Comparison of ENCODE assay signal across 29 mouse cellular contexts in the genomic region with DNA sequence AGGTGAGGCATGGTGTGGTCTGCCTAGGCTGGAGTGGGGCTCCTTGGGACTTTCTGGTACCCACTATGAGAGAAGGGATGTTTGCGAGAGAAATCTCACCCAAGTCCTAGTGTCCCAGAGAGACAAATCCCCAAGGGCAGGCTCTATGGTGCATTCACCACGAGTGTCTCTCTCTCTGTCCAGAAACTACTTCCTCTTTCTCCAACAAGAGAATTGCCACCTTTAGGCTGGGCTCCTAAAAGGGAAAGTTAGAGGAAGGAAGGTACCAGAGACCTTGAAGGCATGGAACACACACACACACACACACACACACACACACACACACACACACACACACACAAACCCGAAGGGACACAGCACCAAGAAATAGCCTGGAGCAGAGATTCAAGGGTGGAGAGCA. TPM values are rescaled to one million over a fixed set of nuclear protein-coding genes. Genes with fewer than 3 reads are reported as not detected.
DNase-seq lines count a peak whose midpoint lies in the region; ATAC-seq and TF ChIP-seq lines count a peak whose summit lies in the region.
"Had no signal": no experiment of that assay in that cellular context is flagged by ENCODE, and none has a peak within 500 bp of the region (broad histone marks: within the 10 kb centered on the region; RNA-seq: fewer than 3 reads in every experiment).

No protein-coding gene starts in this region.

- H3K4me1 ChIP-seq in megakaryocyte, embryonic 14.5 days = peaks cover 55% of the 10 kb centered on the region

- peak; percentile 10; the same call in 1 of the 2 replicates for ATAC-seq in common myeloid progenitor, adult 5-6 weeks (replicated peaks; ENCODE audit: low read depth, poor library complexity, severe bottlenecking)
- ATAC-seq: activated CD4-positive, CD25-positive, alpha-beta regulatory T cell, adult 4 months; forebrain, embryonic 14.5 days; forebrain, postnatal 0 days; hindbrain, embryonic 16.5 days had no signal

- no peaks in the 10 kb centered on the region for H3K36me3 ChIP-seq in megakaryocyte, embryonic 14.5 days (replicated peaks; ENCODE audit: low read length)
- H3K36me3 ChIP-seq: embryonic facial prominence, embryonic 12.5 days; embryonic facial prominence, embryonic 15.5 days; G1E; heart, embryonic 12.5 days; heart, embryonic 15.5 days; hindbrain, embryonic 10.5 days; hindbrain, embryonic 13.5 days had no signal

- no peak overlapping the region for H3K4me3 ChIP-seq in layer of hippocampus, adult 2 months
- peak overlapping the region; percentile 56 for H3K4me3 ChIP-seq in megakaryocyte, embryonic 14.5 days (replicated peaks)
- H3K4me3 ChIP-seq: embryonic facial prominence, embryonic 12.5 days; embryonic facial prominence, embryonic 15.5 days; gastrocnemius, adult 2 months; heart, embryonic 12.5 days; heart, embryonic 15.5 days; hindbrain, embryonic 10.5 days; hindbrain, embryonic 13.5 days had no signal

- DNase-seq in layer of hippocampus, adult 2 months (ENCODE audit: low spot score in 2 of 2) = no peak
- DNase-seq in layer of hippocampus, postnatal 10 days (ENCODE audit: low spot score in 2 of 2) = no peak
- DNase-seq in 416B (ENCODE audit: low read depth) = peak; percentile 61
- DNase-seq in adrenal gland, adult 18-20 months (ENCODE audit: low spot score in 2 of 2) = no peak
- DNase-seq in lung, postnatal 14 days = no peak
- DNase-seq: adrenal gland, postnatal 10 days; adrenal gland, postnatal 36 days; B cell, adult 2 months; cerebellum, adult 18-20 months; cerebellum, adult 9-10 months; forebrain, postnatal 0 days; gastrocnemius, adult 2 months; gastrocnemius, postnatal 14 days; heart, adult 18-20 months; heart, postnatal 10 days; heart, postnatal 36 days had no signal

- no peaks in the 10 kb centered on the region for H3K9me3 ChIP-seq in megakaryocyte, embryonic 14.5 days
- H3K9me3 ChIP-seq: embryonic facial prominence, embryonic 12.5 days; embryonic facial prominence, embryonic 15.5 days; heart, embryonic 12.5 days; heart, embryonic 15.5 days; hindbrain, embryonic 10.5 days; hindbrain, embryonic 13.5 days had no signal

- peaks cover 25% of the 10 kb centered on the region for H3K27me3 ChIP-seq in megakaryocyte, embryonic 14.5 days (replicated peaks)
- H3K27me3 ChIP-seq: embryonic facial prominence, embryonic 12.5 days; embryonic facial prominence, embryonic 15.5 days; heart, embryonic 15.5 days had no signal

- TF ChIP-seq CTCF in layer of hippocampus, adult 2 months (conservative IDR thresholded peaks at IDR 0.05) = no peak

- peak overlapping the region; percentile 69; the same call in 1 of the 2 replicates for H3K27ac ChIP-seq in layer of hippocampus, adult 2 months
- H3K27ac ChIP-seq: embryonic facial prominence, embryonic 12.5 days; embryonic facial prominence, embryonic 15.5 days; gastrocnemius, adult 2 months; heart, embryonic 15.5 days; hindbrain, embryonic 10.5 days; hindbrain, embryonic 13.5 days had no signal

RNA-seq across cellular contexts. Expression of a gene that starts 4.3 kb away (rescaled TPM):
- total RNA-seq in layer of hippocampus, adult 2 months (2021) = 10 to 100 TPM; 23.9 to 28.0 TPM
- total RNA-seq in layer of hippocampus, postnatal 10 days (2021) = 10 to 100 TPM; 17.0 to 19.0 TPM
- 6.3 and 7.8 TPM in 2 replicates for total RNA-seq in common myeloid progenitor, adult 5-6 weeks (2017)
- 4.2 and 6.0 TPM in 2 replicates for polyA plus RNA-seq in megakaryocyte, embryonic 14.5 days (2012; ENCODE audit: insufficient read depth, low replicate concordance)
- total RNA-seq in adrenal gland, adult 18-20 months (2021) = 10 to 100 TPM; 28.8 to 37.7 TPM
- total RNA-seq: CH12.LX had no signal
- polyA plus RNA-seq: G1E had no signal
